Mouse (Mus musculus) CH12.LX (cell line): Measurements from ENCODE around the gene Gadd45gip1. TPM values are rescaled to one million over a fixed set of nuclear protein-coding genes. Genes with fewer than 3 reads are reported as not detected.

Experiments
- DNase-seq: peaks from one replicate; pipeline ENCODE4 v3.0.0-alpha.2; 2013; ENCODE audit errors: extremely low read depth
- H3K27ac ChIP-seq: 2 replicates; pipeline ENCODE4 v1.5.1; 2012; ENCODE audit warnings: low read depth, mild to moderate bottlenecking, control low read depth, moderate library complexity; ENCODE audit not compliant: insufficient read depth
- H3K27me3 ChIP-seq: replicated peaks from 2 replicates; pipeline ENCODE3; 2012; ENCODE audit warnings: inconsistent platforms
- H3K36me3 ChIP-seq, 2 experiments: replicated peaks in 1 of 2; 2 replicates each; pipeline versions ENCODE3 to v1.6.1; 2012; ENCODE audit warnings: inconsistent platforms in 1 of 2, low read length in 1 of 2, mild to moderate bottlenecking in 1 of 2, mixed read lengths in 1 of 2, moderate library complexity in 1 of 2; ENCODE audit not compliant: control insufficient read depth in 1 of 2, insufficient read depth in 1 of 2
- H3K4me1 ChIP-seq, 2 experiments: 2 replicates each; pipeline ENCODE4 v1.6.1; 2012; ENCODE audit warnings: inconsistent platforms in 1 of 2, moderate library complexity in 1 of 2; ENCODE audit not compliant: insufficient read depth in 2 of 2, control insufficient read depth in 1 of 2
- H3K4me2 ChIP-seq: 2 replicates; pipeline ENCODE4 v1.6.1; 2012; ENCODE audit warnings: low read depth, mild to moderate bottlenecking, control low read depth; ENCODE audit not compliant: poor library complexity, insufficient read depth, severe bottlenecking
- H3K4me3 ChIP-seq, 3 experiments: fragments of 150-350 bp in 1 of 3; sonication (generic) in 1 of 3; replicated peaks in 1 of 3; 2 replicates each; pipeline versions ENCODE3 to v1.5.1; 2011 to 2012; ENCODE audit warnings: low read depth in 2 of 3, low read length in 2 of 3, mild to moderate bottlenecking in 2 of 3, moderate library complexity in 2 of 3, control low read depth in 1 of 3, improper control_type of control experiment in 1 of 3, inconsistent platforms in 1 of 3, mixed read lengths in 1 of 3; ENCODE audit not compliant: poor library complexity in 1 of 3
- H3K79me2 ChIP-seq: replicated peaks from 2 replicates; pipeline ENCODE4 v1.6.1; 2012; ENCODE audit warnings: mild to moderate bottlenecking, moderate library complexity; ENCODE audit not compliant: control insufficient read depth, poor library complexity, insufficient read depth, severe bottlenecking; ENCODE audit errors: extremely low read depth
- H3K9ac ChIP-seq: 2 replicates; pipeline ENCODE4 v1.6.1; 2012; ENCODE audit warnings: low read depth, mild to moderate bottlenecking, control low read depth, moderate library complexity; ENCODE audit not compliant: insufficient read depth
- H3K9me3 ChIP-seq: replicated peaks from 2 replicates; pipeline ENCODE3; 2012; ENCODE audit warnings: low read length, inconsistent platforms, mixed read lengths
- BHLHE40 ChIP-seq: IDR thresholded peaks from 2 replicates; pipeline ENCODE4 v1.6.1; 2011; ENCODE audit warnings: mild to moderate bottlenecking, low read depth, low read length, improper control_type of control experiment
- CHD2 ChIP-seq: IDR thresholded peaks from 2 replicates; pipeline ENCODE4 v1.6.1; 2011; ENCODE audit warnings: low read length, improper control_type of control experiment
- CTCF ChIP-seq, 2 experiments: IDR thresholded peaks in 1 of 2; conservative IDR thresholded peaks in 1 of 2; 2 replicates each; pipeline ENCODE4 v1.5.1; 2011 to 2012; ENCODE audit warnings: low read depth in 2 of 2, low read length in 2 of 2, improper control_type of control experiment in 1 of 2, inconsistent platforms in 1 of 2, mild to moderate bottlenecking in 1 of 2, moderate library complexity in 1 of 2
- E2F4 ChIP-seq: IDR thresholded peaks from 2 replicates; pipeline ENCODE4 v1.6.1; 2011; ENCODE audit warnings: low read depth, low read length, improper control_type of control experiment; ENCODE audit not compliant: insufficient replicate concordance
- ELF1 ChIP-seq: IDR thresholded peaks from 2 replicates; pipeline ENCODE4 v1.6.1; 2014; ENCODE audit warnings: low read depth, mild to moderate bottlenecking, inconsistent platforms, low read length, improper control_type of control experiment
- EP300 ChIP-seq: IDR thresholded peaks from 2 replicates; pipeline ENCODE4 v1.6.1; 2011; ENCODE audit warnings: low read length, improper control_type of control experiment
- GABPA ChIP-seq: IDR thresholded peaks from 2 replicates; pipeline ENCODE4 v1.6.1; 2012; ENCODE audit warnings: low read depth, low read length, improper control_type of control experiment, inconsistent platforms; ENCODE audit not compliant: insufficient replicate concordance
- IRF4 ChIP-seq: IDR thresholded peaks from 2 replicates; pipeline ENCODE4 v1.6.1; 2014; ENCODE audit warnings: low read depth, mild to moderate bottlenecking, inconsistent platforms, low read length, improper control_type of control experiment
- JUN ChIP-seq: IDR thresholded peaks from 2 replicates; pipeline ENCODE4 v1.6.1; 2011; ENCODE audit warnings: low read depth, mild to moderate bottlenecking, low read length, improper control_type of control experiment, moderate library complexity; ENCODE audit not compliant: insufficient read depth
- JUND ChIP-seq: conservative IDR thresholded peaks from 2 replicates; pipeline ENCODE4 v1.6.1; 2011; ENCODE audit warnings: low read depth, low read length, improper control_type of control experiment
- KAT2A ChIP-seq: IDR thresholded peaks from 2 replicates; pipeline ENCODE4 v1.6.1; 2012; ENCODE audit warnings: low read length, improper control_type of control experiment, inconsistent platforms; ENCODE audit not compliant: insufficient replicate concordance
- MAFK ChIP-seq: IDR thresholded peaks from 2 replicates; pipeline ENCODE4 v1.6.1; 2011; ENCODE audit warnings: low read length, improper control_type of control experiment; ENCODE audit not compliant: insufficient replicate concordance
- MAX ChIP-seq: IDR thresholded peaks from 2 replicates; pipeline ENCODE4 v1.6.1; 2011; ENCODE audit warnings: low read length, improper control_type of control experiment
- MAZ ChIP-seq: IDR thresholded peaks from 2 replicates; pipeline ENCODE4 v1.6.1; 2012; ENCODE audit warnings: low read depth, mild to moderate bottlenecking, inconsistent platforms, low read length, improper control_type of control experiment, moderate library complexity
- MXI1 ChIP-seq: IDR thresholded peaks from 2 replicates; pipeline ENCODE4 v1.6.1; 2011; ENCODE audit warnings: mild to moderate bottlenecking, low read depth, low read length, improper control_type of control experiment
- MYC ChIP-seq: IDR thresholded peaks from 2 replicates; pipeline ENCODE4 v1.6.1; 2011; ENCODE audit warnings: low read depth, mild to moderate bottlenecking, improper control_type of control experiment, low read length
- NELFE ChIP-seq: IDR thresholded peaks from 2 replicates; pipeline ENCODE4 v1.6.1; 2011; ENCODE audit warnings: low read depth, low read length, improper control_type of control experiment
- NRF1 ChIP-seq: IDR thresholded peaks from 2 replicates; pipeline ENCODE4 v1.6.1; 2014; ENCODE audit warnings: low read depth, mild to moderate bottlenecking, inconsistent platforms, low read length, improper control_type of control experiment, moderate library complexity
- PAX5 ChIP-seq: IDR thresholded peaks from 2 replicates; pipeline ENCODE4 v1.6.1; 2012; ENCODE audit warnings: low read length, inconsistent platforms, mixed read lengths
- POLR2AphosphoS2 ChIP-seq: IDR thresholded peaks from 2 replicates; pipeline ENCODE4 v1.6.1; 2011; ENCODE audit warnings: low read depth, low read length, improper control_type of control experiment
- RAD21 ChIP-seq: IDR thresholded peaks from 2 replicates; pipeline ENCODE4 v1.6.1; 2011; ENCODE audit warnings: low read depth, mild to moderate bottlenecking, low read length, improper control_type of control experiment, moderate library complexity
- RCOR1 ChIP-seq: conservative IDR thresholded peaks from 2 replicates; pipeline ENCODE4 v1.6.1; 2012; ENCODE audit warnings: low read depth, mild to moderate bottlenecking, inconsistent platforms, low read length, improper control_type of control experiment
- SMC3 ChIP-seq: IDR thresholded peaks from 2 replicates; pipeline ENCODE4 v1.6.1; 2011; ENCODE audit warnings: low read depth, low read length, improper control_type of control experiment
- TCF12 ChIP-seq: IDR thresholded peaks from 2 replicates; pipeline ENCODE4 v1.6.1; 2014; ENCODE audit warnings: low read depth, mild to moderate bottlenecking, inconsistent platforms, low read length, improper control_type of control experiment
- UBTF ChIP-seq: IDR thresholded peaks from 2 replicates; pipeline ENCODE4 v1.6.1; 2012; ENCODE audit warnings: low read depth, mild to moderate bottlenecking, inconsistent platforms, low read length, improper control_type of control experiment, moderate library complexity
- ZKSCAN1 ChIP-seq: IDR thresholded peaks from 2 replicates; pipeline ENCODE4 v1.6.1; 2012; ENCODE audit warnings: low read depth, inconsistent platforms, low read length, improper control_type of control experiment, borderline replicate concordance
- ZMIZ1 ChIP-seq: IDR thresholded peaks from 2 replicates; pipeline ENCODE4 v1.6.1; 2012; ENCODE audit warnings: low read depth, mild to moderate bottlenecking, inconsistent platforms, low read length, improper control_type of control experiment
- dilution Hi-C: fragments of 300-500 bp; cut with MboI; formaldehyde crosslinking; loops from 2 replicates; pipeline ENCODE4 v1.14.3; 2020; ENCODE audit warnings: low sequenced_read_pairs; ENCODE audit not compliant: extremely low pct_unique_long_range_greater_than_20kb, extremely low pct_ligation_motif_present
- in situ Hi-C: fragments of 300-500 bp; cut with MboI; formaldehyde crosslinking; loops from 3 replicates; pipeline ENCODE4 v1.14.3; 2019; ENCODE audit warnings: low sequenced_read_pairs, low pct_ligation_motif_present, low pct_unique_long_range_greater_than_20kb, mixed read lengths
- polyA plus RNA-seq: library from polyadenylated mRNA; unstranded; fragments of >175 nt; gene quantifications from 2 replicates; pipeline ENCODE4 v1.2.1, GENCODE M21; 2012; ENCODE audit warnings: low read depth; ENCODE audit not compliant: insufficient read length
- total RNA-seq, 2 experiments: library from RNA; depleted of rRNA; stranded (reverse); fragments of 300-350 nt in 1 of 2; fragments of >200 nt in 1 of 2; gene quantifications; 2 replicates each; pipeline ENCODE4 v1.2.3; 2012 to 2014

Gene Gadd45gip1
- total and polyA plus RNA-seq, 3 experiments: 53.6 to 57.6 (median 56.6) TPM

DNA sequence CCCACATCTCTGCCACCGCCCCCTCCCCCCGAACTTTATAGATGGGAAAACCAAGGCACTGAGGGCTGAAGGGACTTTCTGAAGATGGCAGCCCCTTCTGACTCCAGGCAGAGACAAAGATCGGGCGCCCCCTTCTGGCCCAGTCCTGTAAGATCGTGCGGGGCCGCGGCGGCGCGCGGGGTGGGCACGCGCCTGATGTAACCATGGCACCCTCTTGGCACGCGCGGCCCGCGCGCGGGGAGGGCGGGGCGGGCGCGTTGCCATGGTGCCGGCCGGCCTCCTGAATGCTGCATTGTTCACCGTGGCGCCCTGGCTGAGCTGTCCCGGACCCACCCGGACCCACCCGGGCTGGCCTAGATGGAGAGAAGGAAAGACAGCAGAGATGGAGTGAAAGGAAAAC lies 20.4 kb upstream of the Gadd45gip1 start:
- peaks cover 5% of the 10 kb centered on the region for H3K9me3 ChIP-seq
- no peaks in the 10 kb centered on the region for H3K36me3 ChIP-seq
- H3K4me2 ChIP-seq: peak overlapping the region; percentile 86
- H3K4me1 ChIP-seq: peaks cover 2 to 12% of the 10 kb centered on the region in 2 experiments; a peak in 2 of 4 replicates
- dilution Hi-C loops (no loop called here), in situ Hi-C loops (loop anchor here (5.0 to 10.0 kb wide), 2 partner anchors 96 to 234 kb away; no protein-coding TSS in a partner anchor)
- TF ChIP-seq EP300 (no peak), SMC3 (peak; percentile 87), BHLHE40 (peak; percentile 95), POLR2AphosphoS2 (no peak), CTCF (conservative IDR thresholded peaks at IDR 0.05 in 1 of 2, IDR thresholded peaks at IDR 0.05 in 1 of 2; ENCODE audit: low read depth in 2 of 2, low read length in 2 of 2) (peak in 1 of 2 experiments; percentile 91; a peak in 2 of 4 replicates), ELF1 (peak; percentile 40; the same call in 1 of the 2 replicates), MAZ (peak; percentile 60; the same call in 1 of the 2 replicates), MXI1 (peak; percentile 88), RAD21 (peak; percentile 64), JUND (no peak), JUN (no peak), NRF1 (peak; percentile 56), TCF12 (no peak; the same call in 1 of the 2 replicates), IRF4 (peak; percentile 36; the same call in 1 of the 2 replicates)
- H3K4me3 ChIP-seq: peak overlapping the region; percentile 32 to 47 (median 37)
- H3K79me2 ChIP-seq: no peaks in the 10 kb centered on the region
- peaks cover 44% of the 10 kb centered on the region for H3K27me3 ChIP-seq
- DNase-seq: peak; percentile 79
- H3K9ac ChIP-seq: no peak overlapping the region; the same call in 1 of the 2 replicates
- H3K27ac ChIP-seq: no peak overlapping the region

DNA sequence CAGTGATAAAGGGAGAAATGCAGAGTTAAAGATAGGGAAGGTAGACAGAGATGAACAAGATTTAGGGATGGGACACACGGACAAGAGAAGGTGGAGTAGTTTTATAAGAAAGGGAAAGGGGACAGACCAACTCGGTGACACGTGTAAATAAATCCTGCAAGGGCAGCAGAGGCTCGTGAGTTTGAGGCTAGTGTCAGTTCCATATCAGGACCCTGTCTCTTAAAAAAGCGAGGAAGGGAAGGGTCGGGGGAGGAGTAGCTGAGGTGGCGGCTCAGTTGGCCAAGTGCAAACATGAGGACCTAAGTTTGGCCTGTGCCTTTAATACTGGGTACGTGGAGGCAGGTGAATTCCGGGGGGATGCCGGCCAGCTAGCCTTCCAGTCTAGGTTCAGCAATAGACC lies 20.0 kb upstream of the Gadd45gip1 start:
- H3K79me2 ChIP-seq: no peaks in the 10 kb centered on the region
- peak overlapping the region; percentile 32 to 47 (median 37) for H3K4me3 ChIP-seq
- no peak for DNase-seq
- no peak overlapping the region for H3K27ac ChIP-seq
- H3K36me3 ChIP-seq: no peaks in the 10 kb centered on the region
- H3K27me3 ChIP-seq: peaks cover 40% of the 10 kb centered on the region
- H3K4me2 ChIP-seq: peak overlapping the region; percentile 86
- no peak for TF ChIP-seq RCOR1
- TF ChIP-seq ZKSCAN1: no peak
- TF ChIP-seq MYC: no peak
- TF ChIP-seq PAX5: no peak
- TF ChIP-seq UBTF: no peak
- TF ChIP-seq MAFK: no peak
- TF ChIP-seq KAT2A: no peak
- no peak for TF ChIP-seq NELFE
- TF ChIP-seq MXI1: no peak
- no peak for TF ChIP-seq BHLHE40
- TF ChIP-seq JUN: no peak
- TF ChIP-seq GABPA: no peak
- no peak for TF ChIP-seq POLR2AphosphoS2
- TF ChIP-seq CHD2: no peak
- no peak for TF ChIP-seq E2F4
- TF ChIP-seq MAX: no peak
- TF ChIP-seq CTCF (conservative IDR thresholded peaks at IDR 0.05 in 1 of 2, IDR thresholded peaks at IDR 0.05 in 1 of 2; ENCODE audit: low read depth in 2 of 2, low read length in 2 of 2): no peak
- no peak for TF ChIP-seq ZMIZ1
- in situ Hi-C loops: loop anchor here (5.0 to 10.0 kb wide), 2 partner anchors 97 to 234 kb away; no protein-coding TSS in a partner anchor
- peaks cover 2 to 12% of the 10 kb centered on the region in 2 experiments; a peak in 2 of 4 replicates for H3K4me1 ChIP-seq
- peaks cover under 1% of the 10 kb centered on the region for H3K9me3 ChIP-seq
- dilution Hi-C loops: no loop called here
- no peak overlapping the region; the same call in 1 of the 2 replicates for H3K9ac ChIP-seq
